Mouse (Mus musculus): Measurements from ENCODE around the gene Tas2r137. TPM values are rescaled to one million over a fixed set of nuclear protein-coding genes. Genes with fewer than 3 reads are reported as not detected.

Gene Tas2r137
- not detected in 2 replicates for polyA plus RNA-seq (2016; fragmentation: Nextera tagmentation; extraction: Ambion mirVana)

DNA sequence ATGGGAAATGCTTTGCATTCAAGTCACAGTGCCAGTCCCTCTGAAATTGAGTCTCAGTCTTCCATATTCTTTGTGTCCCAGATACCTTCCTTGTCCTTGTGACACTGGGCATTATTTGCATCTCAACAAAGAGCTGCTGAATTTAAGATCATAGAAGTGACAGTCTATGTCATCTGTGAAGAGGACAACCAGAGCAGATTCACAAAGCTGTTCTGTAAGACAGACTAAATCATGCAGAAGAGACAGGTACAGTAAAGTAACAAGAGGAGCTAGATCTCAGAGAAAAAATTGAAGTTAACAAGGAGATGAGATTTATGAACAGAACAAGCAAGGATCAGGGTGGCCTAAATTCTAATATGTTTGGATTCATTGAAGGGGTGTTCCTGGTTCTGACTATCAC lies at the start of gene Tas2r137:
Gene Tas2r137 (plus strand): TSS at position 301 of the 400 bp plus-strand sequence.
- Histone ChIP-seq H3K4me1 (no peaks in the 10 kb centered on the region), H3K27me3 (ENCODE audit: low read depth, poor library complexity, severe bottlenecking) (no peaks in the 10 kb centered on the region), H3K4me3 (no peak within 1 kb of the TSS)

GRCm38 (mm10) chr6:40441276-40441675 lies 49.8 kb upstream of the Tas2r137 start:
- Histone ChIP-seq H3K4me1 (no peaks in the 10 kb centered on the region), H3K36me3 (no peaks in the 10 kb centered on the region), H3K4me3 (no peak overlapping the region), H3K9me3 (replicated peaks) (no peaks in the 10 kb centered on the region), H3K27me3 (ENCODE audit: low read depth, poor library complexity, severe bottlenecking) (peaks cover 51% of the 10 kb centered on the region), H3K27ac (replicated peaks) (no peak overlapping the region)
- DNase-seq (ENCODE audit: low spot score), result no peak
- 86% methylated on average over 3 of the region's 3 CpGs for WGBS

More for the DNA sequence above, at the start of gene Tas2r137:
- H3K9me3 ChIP-seq (replicated peaks), result no peaks in the 10 kb centered on the region
- H3K36me3 ChIP-seq, result peaks cover 3% of the 10 kb centered on the region
- no peak within 1 kb of the TSS for H3K27ac ChIP-seq (replicated peaks)
- no peak for DNase-seq (ENCODE audit: low spot score)

- H3K27ac ChIP-seq (replicated peaks), result no peak overlapping the region
- no peaks in the 10 kb centered on the region for H3K9me3 ChIP-seq (replicated peaks)
- WGBS, result 39% methylated on average over 3 of the region's 3 CpGs
- H3K4me3 ChIP-seq, result no peak overlapping the region
- H3K4me1 ChIP-seq, result no peaks in the 10 kb centered on the region
- DNase-seq (ENCODE audit: low spot score), result no peak
- peaks cover 46% of the 10 kb centered on the region for H3K27me3 ChIP-seq (ENCODE audit: low read depth, poor library complexity, severe bottlenecking)
- H3K36me3 ChIP-seq, result no peaks in the 10 kb centered on the region
These were observed 49.3 kb upstream of the Tas2r137 start for GRCm38 (mm10) chr6:40441755-40442154.

DNA sequence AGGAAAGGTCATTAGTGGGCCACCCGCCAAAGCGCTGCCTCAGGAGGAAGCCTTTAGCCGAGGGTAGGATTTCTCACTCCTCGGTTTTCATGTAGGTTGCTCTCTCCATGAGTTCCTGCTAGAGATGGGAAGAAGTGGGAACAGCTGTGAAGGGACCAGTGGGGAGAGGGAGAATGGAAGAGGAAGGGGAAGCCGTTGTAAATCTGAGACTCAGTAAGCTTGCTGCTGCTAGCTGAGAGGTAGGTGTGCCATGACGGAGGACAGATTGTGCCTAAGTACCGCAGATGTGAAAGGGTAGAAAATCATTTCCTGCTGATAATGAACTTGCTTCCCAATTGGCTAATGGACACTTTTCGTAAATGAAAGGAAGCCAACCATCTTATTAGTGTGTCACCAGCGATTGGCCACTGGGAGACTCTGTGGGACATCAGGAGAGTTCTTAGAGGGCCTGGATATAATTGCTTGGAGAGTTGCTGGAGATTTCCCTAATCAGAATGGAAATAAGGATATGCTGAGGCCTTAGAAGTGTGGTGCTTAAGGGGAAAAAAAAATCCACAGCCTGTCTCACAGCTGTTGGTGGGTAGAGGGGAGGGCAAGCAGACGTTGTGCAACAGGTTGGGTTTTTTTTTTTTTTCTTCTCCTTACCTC lies 47.6 kb upstream of the Tas2r137 start:
- H3K4me1 ChIP-seq, result no peaks in the 10 kb centered on the region
- H3K9me3 ChIP-seq (replicated peaks), result no peaks in the 10 kb centered on the region
- peaks cover 31% of the 10 kb centered on the region for H3K27me3 ChIP-seq (ENCODE audit: low read depth, poor library complexity, severe bottlenecking)
- no peak for DNase-seq (ENCODE audit: low spot score)
- H3K27ac ChIP-seq (replicated peaks), result no peak overlapping the region
- H3K36me3 ChIP-seq, result no peaks in the 10 kb centered on the region
- H3K4me3 ChIP-seq, result no peak overlapping the region
- whole genome bisulfite sequencing, result 49% methylated on average over 10 of the region's 10 CpGs

DNA sequence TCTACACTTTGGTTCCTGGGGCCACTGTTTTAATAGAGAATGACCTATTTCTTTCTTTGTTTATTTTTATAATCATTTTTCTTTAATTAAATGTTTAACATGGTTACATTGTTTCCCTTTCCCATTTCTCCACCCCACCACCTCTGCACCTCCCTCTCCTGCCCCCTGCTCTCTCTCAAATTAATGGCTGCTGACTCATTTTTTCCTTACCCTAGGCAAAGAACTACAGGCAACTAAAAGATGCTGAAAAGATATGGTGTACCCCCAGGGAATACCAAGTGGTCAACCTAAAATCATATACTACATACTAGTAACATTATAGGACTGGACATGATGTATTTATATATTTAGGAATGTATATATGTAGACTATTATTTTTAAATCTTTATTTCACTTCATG lies 42.4 kb upstream of the Tas2r137 start:
- Histone ChIP-seq H3K9me3 (replicated peaks) (no peaks in the 10 kb centered on the region), H3K27me3 (ENCODE audit: low read depth, poor library complexity, severe bottlenecking) (0 out of 2 replicates have a peak, but pooled peaks cover 5% of the 10 kb centered on the region), H3K4me3 (no peak overlapping the region), H3K36me3 (no peaks in the 10 kb centered on the region), H3K4me1 (no peaks in the 10 kb centered on the region), H3K27ac (replicated peaks) (no peak overlapping the region)
- DNase-seq (ENCODE audit: low spot score), result no peak

DNA sequence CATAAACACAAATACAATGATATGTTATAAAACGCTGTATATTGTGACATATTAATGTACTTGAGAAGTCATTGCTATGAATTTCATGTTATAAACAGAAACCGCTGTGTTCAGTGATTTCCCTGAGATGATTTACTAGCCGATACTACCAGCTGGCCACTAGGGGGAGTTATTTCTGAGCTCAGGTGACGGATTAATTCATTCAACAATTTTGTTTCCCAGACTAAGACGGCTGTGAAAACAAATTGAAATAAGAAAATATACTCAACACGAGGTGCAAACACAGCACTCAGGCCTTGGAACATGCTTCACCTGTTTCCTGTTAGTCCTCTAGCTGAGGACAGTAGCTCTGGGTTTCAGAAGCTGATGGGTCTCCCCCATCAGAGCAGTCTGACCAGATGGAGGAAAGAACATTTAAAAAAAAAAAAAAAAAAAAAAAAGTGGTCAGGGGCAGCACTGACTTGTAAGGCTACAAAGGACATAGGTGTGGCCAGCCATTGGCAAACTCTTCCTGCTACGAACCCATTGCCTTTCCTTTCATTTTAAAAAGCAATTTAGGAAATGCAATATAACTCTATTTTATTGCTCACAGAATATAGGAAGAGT lies 36.5 kb upstream of the Tas2r137 start:
- Histone ChIP-seq H3K9me3 (replicated peaks) (no peaks in the 10 kb centered on the region), H3K27me3 (ENCODE audit: low read depth, poor library complexity, severe bottlenecking) (no peaks in the 10 kb centered on the region), H3K36me3 (no peaks in the 10 kb centered on the region), H3K27ac (replicated peaks) (no peak overlapping the region), H3K4me3 (no peak overlapping the region), H3K4me1 (no peaks in the 10 kb centered on the region)
- DNase-seq (ENCODE audit: low spot score), result no peak
- WGBS, result 24% methylated on average over 7 of the region's 7 CpGs

DNA sequence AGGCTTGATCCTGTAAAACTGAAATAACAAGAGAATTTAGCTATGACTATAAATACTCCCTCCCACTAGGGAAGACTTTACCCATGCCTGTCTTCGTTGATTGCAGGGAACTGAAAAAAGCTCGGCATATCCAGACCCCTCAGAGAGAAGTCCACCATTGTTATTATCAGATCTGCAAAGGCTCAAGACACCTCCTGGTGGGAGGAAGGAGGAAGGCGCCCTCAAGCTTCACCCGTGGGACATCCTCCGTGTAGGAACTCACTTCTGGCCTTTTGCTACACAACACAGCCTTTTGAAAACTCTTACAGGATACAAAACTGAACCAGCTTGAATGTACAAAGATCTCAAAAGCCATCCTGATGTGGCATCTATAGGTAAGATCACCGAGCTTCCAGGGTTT lies 25.3 kb upstream of the Tas2r137 start:
- H3K27ac ChIP-seq (replicated peaks), result no peak overlapping the region
- H3K9me3 ChIP-seq (replicated peaks), result no peaks in the 10 kb centered on the region
- H3K4me3 ChIP-seq, result no peak overlapping the region
- no peak for DNase-seq (ENCODE audit: low spot score)
- 55% methylated on average over 6 of the region's 6 CpGs for whole genome bisulfite sequencing
- H3K27me3 ChIP-seq (ENCODE audit: low read depth, poor library complexity, severe bottlenecking), result no peaks in the 10 kb centered on the region
- H3K36me3 ChIP-seq, result no peaks in the 10 kb centered on the region
- H3K4me1 ChIP-seq, result peaks cover 4% of the 10 kb centered on the region

DNA sequence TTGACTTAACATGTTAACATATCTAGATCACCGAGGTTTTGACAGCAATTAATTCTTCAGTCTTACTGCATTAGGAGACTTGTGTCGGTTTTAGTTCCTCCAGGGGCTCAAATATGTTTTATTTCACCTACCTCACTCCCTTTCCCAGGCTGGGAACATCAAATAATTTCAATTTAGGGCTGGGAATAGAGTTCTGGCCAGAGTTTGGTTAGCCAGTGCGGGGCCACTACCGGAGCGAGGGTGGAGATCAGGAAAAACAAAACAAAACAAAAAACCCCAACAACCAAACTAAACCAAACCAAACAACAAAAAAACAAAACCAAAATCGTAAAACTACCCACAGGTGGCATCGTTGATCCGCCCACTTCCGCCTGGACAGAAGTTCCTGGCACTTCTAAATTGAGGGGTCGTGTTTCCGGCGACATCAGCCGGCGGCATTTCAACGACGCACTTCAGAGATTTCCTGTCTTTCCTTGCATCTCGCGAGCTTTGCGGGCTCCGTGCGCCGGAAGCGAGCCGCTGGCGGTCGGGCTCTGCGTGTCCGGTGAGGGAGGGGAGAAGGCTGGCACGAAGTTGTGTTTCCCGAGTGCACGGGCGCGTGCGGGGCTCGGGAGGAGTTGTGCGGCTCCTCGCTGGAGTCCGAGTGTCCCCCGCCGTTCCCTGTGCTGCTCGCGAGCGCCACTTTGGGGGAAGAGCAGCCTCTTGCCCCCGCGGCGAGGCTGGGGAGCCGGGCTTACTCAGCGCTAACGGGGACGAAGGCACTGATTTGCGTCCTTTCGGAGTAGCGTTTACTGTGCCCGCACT lies 19.9 kb upstream of the Tas2r137 start, which contains the start of gene Ssbp1:
Gene Ssbp1 (plus strand): TSS at position 437 of the 804 bp plus-strand sequence.
- H3K27me3 ChIP-seq (ENCODE audit: low read depth, poor library complexity, severe bottlenecking), result no peaks in the 10 kb centered on the region
- peak; percentile 95 for DNase-seq (ENCODE audit: low spot score)
- no peaks in the 10 kb centered on the region; the same call in 1 of the 2 replicates for H3K9me3 ChIP-seq (replicated peaks)
- under 1% methylated on average over 54 of the region's 54 CpGs for WGBS
- peak within 1 kb of the TSS; percentile 87 for H3K4me3 ChIP-seq
- peaks cover 32% of the 10 kb centered on the region for H3K36me3 ChIP-seq
- peak within 1 kb of the TSS; percentile 97 for H3K27ac ChIP-seq (replicated peaks)
- peaks cover 20% of the 10 kb centered on the region for H3K4me1 ChIP-seq

GRCm38 (mm10) chr6:40471720-40472010 lies 19.4 kb upstream of the Tas2r137 start:
- H3K4me3 ChIP-seq, result peak overlapping the region; percentile 87
- no peaks in the 10 kb centered on the region; the same call in 1 of the 2 replicates for H3K9me3 ChIP-seq (replicated peaks)
- no peaks in the 10 kb centered on the region for H3K27me3 ChIP-seq (ENCODE audit: low read depth, poor library complexity, severe bottlenecking)
- H3K4me1 ChIP-seq, result peaks cover 20% of the 10 kb centered on the region
- DNase-seq (ENCODE audit: low spot score), result no peak
- WGBS, result 1% methylated on average over 7 of the region's 7 CpGs
- H3K36me3 ChIP-seq, result peaks cover 37% of the 10 kb centered on the region
- H3K27ac ChIP-seq (replicated peaks), result peak overlapping the region; percentile 97

DNA sequence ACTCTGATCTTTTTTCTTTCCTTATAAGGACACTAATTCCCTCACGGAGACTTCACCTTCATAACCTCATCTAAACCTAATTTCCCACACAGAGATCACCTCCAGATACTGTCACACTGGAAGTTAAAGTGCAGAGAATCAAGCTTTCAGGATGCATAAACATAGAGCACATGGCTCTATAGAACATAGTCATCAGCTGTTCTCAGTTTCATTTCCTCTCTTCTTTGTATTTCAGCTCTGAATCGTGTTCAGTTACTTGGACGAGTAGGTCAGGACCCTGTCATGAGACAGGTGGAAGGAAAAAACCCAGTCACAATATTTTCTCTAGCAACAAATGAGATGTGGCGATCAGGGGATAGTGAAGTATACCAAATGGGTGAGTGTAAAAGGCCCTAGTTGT lies 14.9 kb upstream of the Tas2r137 start:
- Histone ChIP-seq H3K27ac (replicated peaks) (no peak overlapping the region), H3K4me1 (peaks cover 17% of the 10 kb centered on the region), H3K36me3 (peaks cover 74% of the 10 kb centered on the region), H3K9me3 (replicated peaks) (no peaks in the 10 kb centered on the region; the same call in 1 of the 2 replicates), H3K4me3 (no peak overlapping the region), H3K27me3 (ENCODE audit: low read depth, poor library complexity, severe bottlenecking) (no peaks in the 10 kb centered on the region)
- no peak for DNase-seq (ENCODE audit: low spot score)
- 96% methylated on average over 4 of the region's 4 CpGs for WGBS

- Histone ChIP-seq H3K9me3 (replicated peaks) (no peaks in the 10 kb centered on the region; the same call in 1 of the 2 replicates), H3K4me3 (no peak overlapping the region), H3K36me3 (peaks cover 90% of the 10 kb centered on the region), H3K27ac (replicated peaks) (no peak overlapping the region), H3K27me3 (ENCODE audit: low read depth, poor library complexity, severe bottlenecking) (no peaks in the 10 kb centered on the region), H3K4me1 (no peaks in the 10 kb centered on the region)
- no peak for DNase-seq (ENCODE audit: low spot score)
- WGBS, result 96% methylated on average over 1 of the region's 1 CpGs
These were observed 11.3 kb upstream of the Tas2r137 start for GRCm38 (mm10) chr6:40479705-40480104.

DNA sequence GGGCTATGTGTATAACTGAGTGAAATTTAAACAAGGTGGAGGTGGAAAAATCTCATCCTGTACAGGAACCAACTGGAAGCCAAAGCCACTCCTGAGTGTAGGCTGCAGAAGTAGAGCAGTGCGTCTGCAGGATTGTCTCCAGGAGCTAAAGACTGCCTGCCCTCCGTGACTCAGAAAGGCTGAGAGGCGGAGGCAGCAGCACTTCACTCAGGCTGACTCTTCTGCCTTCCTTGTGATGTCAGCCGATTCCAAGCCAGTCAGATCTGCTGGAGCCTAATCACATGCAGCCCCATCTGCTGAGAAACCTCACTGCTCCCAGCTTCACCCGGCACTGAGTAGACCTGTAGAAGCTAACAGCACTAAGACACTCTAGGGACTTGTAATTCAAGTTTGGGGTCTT lies 8.7 kb upstream of the Tas2r137 start:
- DNase-seq (ENCODE audit: low spot score), result no peak
- Histone ChIP-seq H3K4me3 (no peak overlapping the region), H3K9me3 (replicated peaks) (no peaks in the 10 kb centered on the region), H3K4me1 (no peaks in the 10 kb centered on the region), H3K27me3 (ENCODE audit: low read depth, poor library complexity, severe bottlenecking) (no peaks in the 10 kb centered on the region), H3K27ac (replicated peaks) (no peak overlapping the region), H3K36me3 (peaks cover 79% of the 10 kb centered on the region)
- 92% methylated on average over 5 of the region's 5 CpGs for WGBS

GRCm38 (mm10) chr6:40493229-40493628 lies 2.2 kb downstream of the Tas2r137 start, which contains the start of gene Tas2r108:
Gene Tas2r108, plus strand, starts transcription at chr6:40493529.
- 93% methylated on average over 3 of the region's 3 CpGs for WGBS
- H3K36me3 ChIP-seq, result no peaks in the 10 kb centered on the region

More at GRCm38 (mm10) chr6:40493229-40493628, 2.2 kb downstream of the Tas2r137 start, which contains the start of gene Tas2r108:
- H3K4me3 ChIP-seq, result no peak within 1 kb of the TSS
- DNase-seq (ENCODE audit: low spot score), result no peak
- no peaks in the 10 kb centered on the region for H3K4me1 ChIP-seq
- no peaks in the 10 kb centered on the region for H3K27me3 ChIP-seq (ENCODE audit: low read depth, poor library complexity, severe bottlenecking)
- no peaks in the 10 kb centered on the region for H3K9me3 ChIP-seq (replicated peaks)
- no peak within 1 kb of the TSS for H3K27ac ChIP-seq (replicated peaks)

All from midbrain, embryonic 10.5 days (tissue).